Mouse (Mus musculus) liver, adult 2 months (tissue): ENCODE measurements around the gene Kat2a. TPM values are rescaled to one million over a fixed set of nuclear protein-coding genes. Genes with fewer than 3 reads are reported as not detected.
A peak's percentile ranks its signal among the peaks of the same experiment; 100 is the strongest.

Experiments
- DNase-seq: peaks from one replicate; pipeline ENCODE4 v3.0.0-alpha.2; 2011; ENCODE audit warnings: low read depth, low spot score; ENCODE audit errors: extremely low read depth
- H3K27ac ChIP-seq: fragments of 200-500 bp; replicated peaks from 2 replicates; pipeline ENCODE4 v1.5.1; 2012; ENCODE audit warnings: low read depth, mild to moderate bottlenecking, control low read depth, inconsistent platforms, low read length; ENCODE audit not compliant: insufficient read depth
- H3K27me3 ChIP-seq: fragments of 200-500 bp; 2 replicates; pipeline ENCODE4 v1.6.1; 2012; ENCODE audit warnings: mild to moderate bottlenecking, moderate library complexity, low read length, inconsistent platforms; ENCODE audit not compliant: control insufficient read depth, insufficient read depth
- H3K36me3 ChIP-seq: fragments of 200-500 bp; 2 replicates; pipeline ENCODE4 v1.6.1; 2012; ENCODE audit warnings: low read length, inconsistent platforms; ENCODE audit not compliant: control insufficient read depth, insufficient read depth
- H3K4me1 ChIP-seq: fragments of 200-500 bp; 2 replicates; pipeline ENCODE4 v1.6.1; 2011; ENCODE audit warnings: low read length; ENCODE audit not compliant: control insufficient read depth, insufficient read depth
- H3K4me3 ChIP-seq: fragments of 200-500 bp; 2 replicates; pipeline ENCODE4 v1.5.1; 2011; ENCODE audit warnings: low read depth, mild to moderate bottlenecking, control low read depth, low read length, moderate library complexity; ENCODE audit not compliant: insufficient read depth
- H3K79me2 ChIP-seq: fragments of 200-500 bp; 2 replicates; pipeline ENCODE4 v1.6.1; 2012; ENCODE audit warnings: inconsistent platforms, mild to moderate bottlenecking, low read length, moderate library complexity; ENCODE audit not compliant: control insufficient read depth, insufficient read depth
- H3K9ac ChIP-seq: fragments of 200-500 bp; 2 replicates; pipeline ENCODE4 v1.6.1; 2012; ENCODE audit warnings: low read depth, mild to moderate bottlenecking, control low read depth, inconsistent platforms, low read length
- CTCF ChIP-seq: fragments of 200-500 bp; IDR thresholded peaks from 2 replicates; pipeline ENCODE4 v1.5.1; 2011; ENCODE audit warnings: low read depth, low read length, control low read depth
- POLR2A ChIP-seq: fragments of 200-500 bp; IDR thresholded peaks from 2 replicates; pipeline ENCODE4 v1.6.1; 2011; ENCODE audit warnings: low read length, control low read depth; ENCODE audit not compliant: insufficient read depth; ENCODE audit errors: extremely low read depth
- WGBS: fragments of 180-500 bp; shearing (Covaris S2); methylation state at CpG from one replicate; pipeline ENCODE4 v1.1.7; 2018; 5-methylcytosine and 5-hydroxymethylcytosine counted together
- polyA plus RNA-seq: library from polyadenylated mRNA; depleted of rRNA; stranded (reverse); fragments of >200 nt; gene quantifications from 2 replicates; pipeline ENCODE4 v1.2.3, GENCODE M21; 2012
- total RNA-seq: library from RNA; depleted of rRNA; stranded (reverse); fragments of >200 nt; gene quantifications from 2 replicates; pipeline ENCODE4 v1.2.3, GENCODE M21; 2014

Kat2a gene
- total and polyA plus RNA-seq, 2 experiments, result 3.3 to 18.9 TPM

GRCm38 (mm10) chr11:100738066-100738604 lies 25.9 kb upstream of the Kat2a start, which contains the start of gene Rab5c:
Rab5c (minus strand) TSS chr11:100738215.
- peak within 1 kb of the TSS; percentile 94 for H3K4me3 ChIP-seq
- TF ChIP-seq CTCF (no peak), POLR2A (peak; percentile 42; the same call in 1 of the 2 replicates)
- peaks cover 18% of the 10 kb centered on the region for H3K4me1 ChIP-seq
- H3K27ac ChIP-seq, result peak within 1 kb of the TSS; percentile 83
- peak; percentile 97 for DNase-seq
- 0 out of 2 replicates have a peak, but pooled peaks cover under 1% of the 10 kb centered on the region for H3K36me3 ChIP-seq
- WGBS, result under 1% methylated on average over 39 of the region's 39 CpGs
- H3K27me3 ChIP-seq, result no peaks in the 10 kb centered on the region
- H3K9ac ChIP-seq, result peak within 1 kb of the TSS; percentile 96
- H3K79me2 ChIP-seq, result peaks cover 38% of the 10 kb centered on the region

GRCm38 (mm10) chr11:100737105-100737733 lies 25.0 kb upstream of the Kat2a start:
- Histone ChIP-seq H3K27me3 (no peaks in the 10 kb centered on the region), H3K4me3 (peak overlapping the region; percentile 94), H3K9ac (peak overlapping the region; percentile 96), H3K27ac (peak overlapping the region; percentile 83), H3K4me1 (peaks cover 18% of the 10 kb centered on the region), H3K79me2 (peaks cover 47% of the 10 kb centered on the region), H3K36me3 (peaks cover 2% of the 10 kb centered on the region; the same call in 1 of the 2 replicates)
- WGBS, result 2% methylated on average over 13 of the region's 13 CpGs
- TF ChIP-seq POLR2A (no peak), CTCF (no peak)
- no peak for DNase-seq

GRCm38 (mm10) chr11:100736746-100737080 lies 24.4 kb upstream of the Kat2a start:
- peaks cover 52% of the 10 kb centered on the region for H3K79me2 ChIP-seq
- no peaks in the 10 kb centered on the region for H3K27me3 ChIP-seq
- peak overlapping the region; percentile 94 for H3K4me3 ChIP-seq
- peak overlapping the region; percentile 8; the same call in 1 of the 2 replicates for H3K9ac ChIP-seq
- no peak for DNase-seq
- H3K4me1 ChIP-seq, result peaks cover 18% of the 10 kb centered on the region
- peak overlapping the region; percentile 20; the same call in 1 of the 2 replicates for H3K27ac ChIP-seq
- TF ChIP-seq POLR2A, result no peak
- TF ChIP-seq CTCF, result no peak
- 34% methylated on average over 4 of the region's 4 CpGs for WGBS
- peaks cover 2% of the 10 kb centered on the region; the same call in 1 of the 2 replicates for H3K36me3 ChIP-seq

GRCm38 (mm10) chr11:100735954-100736745 lies 23.9 kb upstream of the Kat2a start:
- Histone ChIP-seq H3K9ac (peak overlapping the region; percentile 19), H3K36me3 (peaks cover 2% of the 10 kb centered on the region; the same call in 1 of the 2 replicates), H3K4me3 (peak overlapping the region; percentile 17; the same call in 1 of the 2 replicates), H3K27me3 (no peaks in the 10 kb centered on the region), H3K4me1 (peaks cover 18% of the 10 kb centered on the region), H3K27ac (peak overlapping the region; percentile 27), H3K79me2 (peaks cover 57% of the 10 kb centered on the region)
- no peak for DNase-seq
- TF ChIP-seq CTCF (no peak), POLR2A (no peak)
- 40% methylated on average over 14 of the region's 14 CpGs for WGBS

GRCm38 (mm10) chr11:100735134-100735865 lies 23.0 kb upstream of the Kat2a start:
- Histone ChIP-seq H3K9ac (peak overlapping the region; percentile 19), H3K36me3 (peaks cover 2% of the 10 kb centered on the region; the same call in 1 of the 2 replicates), H3K4me1 (peaks cover 18% of the 10 kb centered on the region), H3K79me2 (peaks cover 65% of the 10 kb centered on the region), H3K4me3 (no peak overlapping the region), H3K27me3 (no peaks in the 10 kb centered on the region), H3K27ac (peak overlapping the region; percentile 27)
- DNase-seq, result no peak
- no peak for TF ChIP-seq CTCF
- no peak for TF ChIP-seq POLR2A
- 84% methylated on average over 9 of the region's 9 CpGs for WGBS
